Mouse (Mus musculus) erythroid progenitor cell, adult 5-6 weeks (primary cell): ENCODE measurements around the gene Pkp3. TPM values are rescaled to one million over a fixed set of nuclear protein-coding genes. Genes with fewer than 3 reads are reported as not detected.

ENCODE experiments used
- ATAC-seq: replicated peaks from 2 replicates; pipeline ENCODE4 v1.8.0; 2016; ENCODE audit warnings: moderate number of reproducible peaks, mild to moderate bottlenecking, moderate TSS enrichment, inconsistent platforms; ENCODE audit not compliant: poor library complexity, low FRiP score, severe bottlenecking
- total RNA-seq, 2 experiments: library from RNA; stranded (forward) in 1 of 2; stranded (reverse) in 1 of 2; fragments of 150-400 nt in 1 of 2; fragments of 186-747, 209-891 nt in 1 of 2; gene quantifications; 2 replicates each; pipeline versions ENCODE4 v1.2.3 to v1.2.4; 2015 to 2017; ENCODE audit warnings: low replicate concordance in 2 of 2

Pkp3 gene
- total RNA-seq, 2 experiments from 2014 or later: 0.91 TPM; not detected in 1

DNA sequence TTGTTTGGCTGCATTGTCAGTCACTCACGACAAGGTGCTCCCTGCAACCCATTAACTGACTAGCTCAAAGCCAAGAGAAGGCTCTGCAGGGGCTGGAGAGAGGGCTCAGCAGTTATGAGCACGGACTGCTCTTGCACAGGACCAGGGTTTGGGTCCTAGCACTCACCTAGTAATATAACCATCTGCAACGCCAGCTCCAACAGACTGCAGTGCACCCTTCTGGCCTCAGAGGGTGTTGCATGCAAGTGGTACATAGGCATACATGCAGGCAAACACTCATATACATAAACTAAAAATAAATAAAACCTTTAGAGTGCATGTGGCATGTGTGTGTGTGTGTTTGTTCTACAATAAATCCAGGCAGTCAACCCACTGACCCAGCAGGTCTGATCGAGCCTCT lies 22.2 kb upstream of the Pkp3 start:
- no peak for ATAC-seq

DNA sequence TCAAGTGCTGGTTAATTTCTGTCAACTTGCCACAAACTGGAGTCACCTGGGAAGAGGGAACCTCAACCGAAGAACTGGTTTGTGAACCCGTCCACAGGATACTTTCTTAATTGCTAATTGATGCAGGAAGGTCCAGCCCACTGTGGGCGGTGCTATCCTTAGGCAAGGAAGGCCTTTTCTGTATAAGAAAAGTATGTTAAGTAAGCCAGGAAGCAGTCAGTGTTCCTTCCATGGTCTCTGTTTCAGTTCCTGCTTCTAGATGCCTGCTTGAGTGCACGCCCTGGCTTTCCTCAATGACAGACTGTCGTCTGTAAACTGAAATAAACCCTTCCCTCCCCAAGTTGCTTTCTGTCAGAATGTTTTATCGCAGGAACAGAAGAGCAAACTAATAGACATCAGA lies 21.0 kb upstream of the Pkp3 start:
- no peak for ATAC-seq

DNA sequence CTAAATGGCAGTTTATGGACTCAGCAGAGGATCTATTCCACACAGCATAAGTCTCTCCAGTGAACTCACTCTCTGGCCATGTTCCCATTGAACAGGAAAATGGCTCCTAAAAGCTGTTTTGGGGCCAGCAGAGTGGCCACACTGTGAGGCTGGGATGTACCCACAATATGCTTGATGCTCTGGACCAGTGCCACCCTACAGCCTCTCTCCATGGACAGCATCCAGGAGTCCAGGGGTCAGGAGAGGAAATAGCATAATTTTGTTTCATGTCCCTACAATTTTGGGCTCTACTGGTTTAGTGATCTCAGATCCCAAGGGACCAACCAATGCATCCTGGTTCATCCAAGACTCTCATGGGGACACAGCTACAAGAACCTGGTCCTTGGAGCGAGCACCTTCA lies 20.5 kb upstream of the Pkp3 start:
- no peak for ATAC-seq

DNA sequence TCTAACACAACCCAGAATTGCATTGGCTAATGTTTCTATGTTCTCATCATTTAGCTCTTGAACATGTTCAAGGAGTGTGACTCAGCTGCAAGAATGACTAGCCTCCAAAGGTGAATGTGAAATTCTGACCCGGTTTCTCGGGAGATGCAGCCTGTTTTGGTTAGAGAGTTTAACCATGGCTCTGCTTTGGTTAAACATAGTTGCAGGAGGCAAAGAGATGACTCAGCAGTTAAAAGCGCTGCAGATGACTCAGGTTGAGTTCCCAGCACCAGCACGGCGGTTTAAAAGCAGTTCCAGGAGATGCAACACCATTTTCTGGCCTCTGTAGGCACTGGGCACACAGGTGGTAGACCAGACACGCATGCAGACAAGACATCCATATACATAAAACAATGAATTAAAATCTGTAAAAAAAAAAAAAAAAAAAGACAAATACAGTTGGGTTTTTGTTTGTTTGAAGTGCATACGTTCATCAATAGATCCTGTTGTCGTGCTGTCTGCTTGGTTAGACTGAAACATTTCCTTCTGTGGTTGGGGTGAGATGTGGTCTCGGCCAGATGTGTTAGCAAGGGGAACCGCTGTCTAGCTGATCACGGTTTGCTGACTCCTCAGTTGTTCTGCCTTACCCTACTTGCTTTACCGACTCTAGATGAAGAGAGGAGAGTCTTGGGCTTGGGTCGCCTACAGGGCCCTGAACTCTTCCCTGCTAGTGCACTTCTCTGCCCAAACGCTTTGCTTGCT lies 19.2 kb upstream of the Pkp3 start:
- ATAC-seq: no peak

DNA sequence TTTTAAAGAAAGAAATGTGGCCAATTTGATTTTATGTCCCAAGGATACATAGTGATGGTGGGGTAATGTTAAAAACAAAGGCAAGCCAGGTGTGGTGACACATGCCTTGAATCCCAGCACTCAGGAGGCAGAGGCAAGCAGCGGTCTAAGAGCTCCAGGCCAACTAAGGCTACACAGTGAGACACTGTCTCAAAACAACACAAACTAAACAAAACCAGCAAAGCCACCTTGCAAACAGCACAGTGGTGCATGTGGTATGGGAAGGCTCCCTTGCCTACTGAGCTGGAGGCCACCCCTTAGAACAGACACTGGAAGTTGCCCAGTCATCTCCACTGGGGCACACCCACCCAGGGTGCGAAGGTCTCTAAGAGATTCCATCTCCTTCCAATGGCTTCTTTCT lies 18.1 kb upstream of the Pkp3 start:
- no peak for ATAC-seq

DNA sequence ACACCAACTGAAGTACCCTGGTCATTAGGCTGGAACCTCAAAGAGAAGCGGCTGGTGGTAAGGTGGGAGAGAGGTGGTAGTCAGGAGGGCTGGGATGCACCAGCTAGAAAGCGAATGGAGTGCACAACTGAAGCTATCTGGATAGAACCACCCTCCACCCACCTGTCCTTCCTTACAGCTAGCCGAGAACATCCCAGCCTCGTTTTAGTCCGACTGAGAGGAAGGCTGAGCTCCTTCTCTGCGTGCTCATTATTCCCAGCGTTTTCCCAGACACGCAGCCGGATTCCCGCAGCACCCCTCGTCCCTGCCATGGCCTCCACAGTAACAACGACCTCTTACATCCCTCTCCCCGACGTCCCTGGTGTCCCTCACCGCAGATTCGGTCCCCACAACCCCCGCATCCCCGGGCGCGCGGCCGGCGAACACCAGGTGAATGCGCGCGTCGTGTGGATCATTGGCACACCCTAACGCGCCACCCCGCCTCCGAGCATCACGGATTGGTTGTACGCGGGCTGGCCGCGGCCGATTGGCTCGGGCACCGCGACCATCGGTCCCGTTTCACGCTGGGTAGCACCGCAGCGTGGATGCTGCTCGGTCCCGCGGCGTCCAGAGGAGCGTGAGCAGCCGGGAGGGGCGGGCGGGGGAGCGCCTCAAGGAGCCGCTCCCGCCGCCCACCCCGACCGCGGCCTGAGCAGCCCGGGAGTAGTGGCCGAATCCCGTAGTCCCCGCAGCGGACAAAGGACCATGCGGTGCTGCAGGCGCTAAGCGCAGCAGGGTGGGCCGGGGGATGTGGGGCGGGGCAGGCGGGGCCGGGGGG lies 17.4 kb upstream of the Pkp3 start, which contains the start of gene B4galnt4:
Gene B4galnt4 (plus strand): TSS at position 679 of the 817 bp plus-strand sequence.
- ATAC-seq: 0 out of 2 replicates have a peak, but pooled peaks have one; percentile 44

DNA sequence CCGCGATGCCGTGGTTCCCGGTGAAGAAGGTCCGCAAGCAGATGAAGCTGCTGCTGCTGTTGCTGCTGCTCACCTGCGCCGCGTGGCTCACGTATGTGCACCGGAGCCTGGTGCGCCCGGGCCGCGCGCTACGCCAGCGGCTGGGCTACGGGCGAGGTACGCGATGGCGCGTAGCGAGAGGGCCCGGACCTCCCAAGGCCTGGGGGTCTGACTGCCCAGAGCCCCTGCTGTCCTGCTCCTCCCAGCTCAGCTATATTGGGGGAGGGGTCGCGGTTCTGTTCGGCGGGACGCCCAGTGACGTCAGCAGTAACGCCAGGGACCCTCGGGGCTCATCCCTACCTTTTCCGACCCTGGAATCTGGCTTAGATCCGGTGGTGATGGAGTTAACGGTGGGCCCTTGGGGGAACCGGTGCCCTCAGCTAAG lies 16.7 kb upstream of the Pkp3 start:
- no peak for ATAC-seq

DNA sequence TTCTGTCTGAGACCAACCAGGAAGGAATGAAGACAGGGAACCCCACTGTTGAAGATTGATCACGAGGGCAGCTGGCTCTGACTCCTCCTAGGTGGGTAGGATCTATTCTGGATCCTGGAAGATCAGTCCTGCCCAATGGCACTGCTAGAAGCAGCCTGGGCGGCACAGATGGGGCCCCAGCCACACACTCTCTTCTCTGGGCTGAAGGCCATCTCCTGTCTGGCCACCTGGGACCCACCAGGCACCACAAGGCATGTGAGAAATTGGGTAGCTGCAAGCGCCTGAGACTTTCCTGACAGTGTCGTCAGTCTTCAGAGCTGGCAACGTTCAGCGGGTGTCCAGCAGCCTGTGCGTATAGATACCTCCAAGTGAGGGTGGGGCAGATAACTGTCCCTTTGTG lies 15.5 kb upstream of the Pkp3 start:
- no peak for ATAC-seq

DNA sequence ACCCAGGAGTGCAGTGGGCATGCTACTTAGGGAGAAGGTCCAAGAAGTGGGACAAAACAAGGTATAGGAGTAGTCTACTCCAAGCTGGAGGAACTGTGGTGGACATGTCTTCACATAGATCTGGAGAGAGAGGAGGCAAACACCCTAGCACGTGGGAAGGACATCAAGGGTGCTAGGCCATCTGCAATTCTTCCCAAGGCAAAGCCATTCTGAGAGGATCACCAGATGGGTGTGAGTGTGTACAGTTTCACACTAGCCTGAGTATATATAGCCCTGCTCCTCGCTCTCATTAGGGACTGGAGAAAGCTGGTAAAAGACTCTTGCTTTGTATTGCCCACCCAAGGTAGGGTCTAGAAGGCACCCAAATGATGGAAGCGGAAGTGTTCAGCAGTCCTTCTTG lies 14.7 kb upstream of the Pkp3 start:
- no peak for ATAC-seq

DNA sequence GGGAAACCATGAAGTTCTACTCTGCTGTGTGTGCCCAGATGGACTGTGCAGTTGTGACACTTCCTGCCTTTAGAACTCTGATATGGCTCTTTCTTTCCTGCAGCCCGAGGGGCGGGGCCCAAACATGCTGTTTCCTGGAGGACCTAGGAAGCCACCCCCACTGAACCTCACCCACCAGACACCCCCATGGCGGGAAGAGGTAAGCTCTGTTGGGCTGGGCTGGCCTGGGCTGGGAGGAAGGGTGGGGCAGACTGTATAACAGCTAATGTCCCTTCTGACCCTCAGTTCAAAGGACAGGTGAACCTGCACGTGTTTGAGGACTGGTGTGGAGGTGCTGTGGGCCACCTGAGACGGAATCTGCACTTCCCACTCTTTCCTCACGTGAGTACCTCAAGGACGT lies 13.8 kb upstream of the Pkp3 start:
- ATAC-seq: no peak

DNA sequence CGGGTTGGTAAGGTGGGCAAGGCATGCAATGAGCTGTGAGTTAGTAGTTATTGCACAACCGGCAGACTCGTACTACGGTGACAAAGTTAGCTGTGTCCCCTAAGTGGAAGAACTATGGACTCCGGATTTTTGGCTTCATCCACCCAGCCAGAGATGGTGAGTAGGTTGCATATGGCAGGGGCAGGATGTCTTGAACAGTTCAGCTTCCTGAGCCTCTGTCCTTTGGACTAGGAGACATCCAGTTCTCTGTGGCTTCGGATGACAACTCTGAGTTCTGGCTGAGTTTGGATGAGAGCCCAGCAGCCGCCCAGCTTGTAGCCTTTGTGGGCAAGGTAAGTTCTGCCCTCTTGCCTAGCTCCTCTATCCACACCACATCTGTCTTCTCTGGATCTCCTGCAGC lies 13.4 kb upstream of the Pkp3 start:
- no peak for ATAC-seq

DNA sequence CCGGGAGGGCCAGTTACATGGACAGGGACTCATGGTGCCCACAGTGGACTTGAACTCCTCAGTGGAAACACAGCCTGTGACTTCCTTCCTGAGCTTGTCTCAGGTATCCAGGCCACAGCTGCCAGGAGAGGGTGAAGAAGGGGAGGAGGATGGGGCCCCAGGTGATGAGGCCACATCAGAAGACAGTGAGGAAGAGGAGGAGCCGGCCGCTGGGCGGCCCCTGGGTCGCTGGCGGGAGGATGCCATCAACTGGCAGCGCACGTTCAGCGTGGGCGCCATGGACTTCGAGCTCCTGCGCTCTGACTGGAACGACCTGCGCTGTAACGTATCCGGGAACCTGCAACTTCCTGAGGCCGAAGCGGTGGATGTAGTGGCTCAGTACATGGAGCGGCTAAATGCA lies 9.7 kb upstream of the Pkp3 start:
- no peak for ATAC-seq

DNA sequence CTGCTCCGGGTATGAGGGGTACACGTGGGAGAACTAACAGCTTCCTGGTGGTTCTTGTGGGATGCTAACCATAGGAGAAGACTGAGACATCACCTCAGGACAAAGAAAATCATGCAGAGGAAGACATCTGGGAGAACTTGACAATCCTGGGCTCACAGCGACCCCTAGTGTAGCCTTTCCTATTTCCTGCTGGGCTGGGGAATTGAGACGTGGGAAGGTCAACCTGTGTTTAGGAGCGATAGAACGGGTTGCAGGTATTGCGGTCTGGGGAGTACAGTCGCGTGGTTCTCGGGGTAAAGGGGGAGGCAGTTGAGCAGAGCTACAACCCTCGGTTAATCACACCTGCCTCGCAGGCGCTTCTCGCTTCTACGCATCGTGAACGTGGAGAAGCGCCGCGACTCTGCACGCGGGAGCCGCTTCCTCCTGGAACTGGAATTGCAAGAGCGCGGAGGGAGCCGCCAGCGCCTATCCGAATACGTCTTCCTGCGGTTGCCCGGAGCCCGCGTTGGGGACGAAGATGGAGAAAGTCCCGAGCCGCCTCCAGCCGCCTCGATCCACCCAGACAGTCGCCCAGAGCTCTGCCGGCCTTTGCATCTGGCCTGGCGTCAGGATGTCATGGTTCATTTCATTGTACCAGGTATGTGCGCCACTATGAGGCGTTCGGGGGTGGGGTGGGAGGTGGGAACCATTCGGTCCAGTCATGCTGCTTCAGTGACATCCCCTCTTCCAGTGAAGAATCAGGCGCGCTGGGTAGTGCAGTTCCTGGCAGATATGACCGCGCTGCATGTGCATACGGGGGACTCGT lies 7.8 kb upstream of the Pkp3 start:
- ATAC-seq: 0 out of 2 replicates have a peak, but pooled peaks have one; percentile 30

DNA sequence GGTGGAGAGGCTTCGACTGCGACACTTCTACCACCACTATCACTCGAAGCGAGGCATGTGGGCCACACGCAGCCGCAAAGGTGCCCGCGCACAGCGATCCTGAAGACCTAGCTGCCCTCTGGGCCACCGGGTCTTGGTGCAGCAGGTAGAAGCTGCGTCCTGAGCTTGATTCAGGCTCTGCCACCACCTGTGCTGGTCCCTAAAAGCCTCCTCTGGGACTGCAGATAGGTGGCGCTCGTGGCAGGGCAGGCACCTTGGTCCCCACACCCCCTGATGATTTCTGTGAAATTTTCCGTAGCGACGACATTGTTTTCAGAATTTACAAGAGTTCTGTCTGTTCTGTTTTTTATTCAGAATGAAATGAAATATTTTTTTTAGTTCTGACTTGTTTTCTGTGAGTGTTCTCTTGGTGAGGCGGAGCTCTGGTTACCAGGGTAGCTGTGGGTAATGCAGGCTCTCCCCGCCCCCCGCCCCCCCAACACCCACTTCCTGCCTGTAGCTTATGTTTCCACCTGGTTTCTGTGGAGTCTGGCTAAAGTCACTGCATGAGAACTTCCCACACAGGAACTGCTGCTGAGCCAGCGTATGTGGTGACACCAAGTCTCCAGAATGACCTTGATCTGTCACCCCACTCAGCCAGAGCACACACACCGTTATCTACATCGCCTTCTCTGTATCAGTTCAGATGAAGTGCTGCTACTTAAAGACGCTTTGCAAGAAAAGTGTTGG lies 5.8 kb upstream of the Pkp3 start:
- 0 out of 2 replicates have a peak, but pooled peaks have one; percentile 50 for ATAC-seq

DNA sequence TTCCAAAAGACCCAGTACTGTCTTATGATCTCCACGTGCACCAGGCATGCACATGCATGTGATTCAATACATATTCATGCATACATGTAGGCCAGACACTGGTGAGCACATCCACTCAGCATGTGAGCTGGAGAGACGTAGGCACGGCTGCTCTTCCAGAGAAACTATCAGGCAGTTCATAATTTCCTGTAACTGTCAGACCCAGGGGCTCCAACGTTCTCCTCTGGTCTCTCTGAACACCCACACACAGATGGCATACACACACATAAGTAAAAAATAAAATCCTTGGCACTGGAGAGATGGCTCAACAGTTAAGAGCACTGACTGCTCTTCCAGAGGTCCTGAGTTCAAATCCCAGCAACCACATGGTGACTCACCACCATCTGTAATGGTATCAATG lies 4.2 kb upstream of the Pkp3 start:
- no peak for ATAC-seq

DNA sequence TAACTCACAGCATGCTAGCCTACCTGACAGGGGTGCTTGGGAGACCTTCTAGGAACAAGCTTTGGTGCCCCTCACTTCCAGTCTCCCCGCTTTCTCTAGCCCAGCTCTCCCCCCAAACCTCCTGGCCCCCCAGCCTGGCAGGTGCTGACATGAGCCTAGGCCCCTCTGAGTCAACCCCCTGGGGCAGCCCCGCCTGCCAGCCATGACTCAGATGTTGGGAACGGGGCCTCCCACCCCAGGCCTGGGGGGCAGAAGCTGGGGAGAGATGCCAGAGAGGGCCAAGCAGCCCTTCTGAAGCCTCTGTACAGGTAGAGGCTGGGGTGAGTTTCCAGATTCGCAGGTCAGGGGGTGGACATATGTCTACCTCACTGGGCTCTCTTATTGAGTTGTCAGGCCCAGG lies 858 bp downstream of the Pkp3 start:
- no peak for ATAC-seq

DNA sequence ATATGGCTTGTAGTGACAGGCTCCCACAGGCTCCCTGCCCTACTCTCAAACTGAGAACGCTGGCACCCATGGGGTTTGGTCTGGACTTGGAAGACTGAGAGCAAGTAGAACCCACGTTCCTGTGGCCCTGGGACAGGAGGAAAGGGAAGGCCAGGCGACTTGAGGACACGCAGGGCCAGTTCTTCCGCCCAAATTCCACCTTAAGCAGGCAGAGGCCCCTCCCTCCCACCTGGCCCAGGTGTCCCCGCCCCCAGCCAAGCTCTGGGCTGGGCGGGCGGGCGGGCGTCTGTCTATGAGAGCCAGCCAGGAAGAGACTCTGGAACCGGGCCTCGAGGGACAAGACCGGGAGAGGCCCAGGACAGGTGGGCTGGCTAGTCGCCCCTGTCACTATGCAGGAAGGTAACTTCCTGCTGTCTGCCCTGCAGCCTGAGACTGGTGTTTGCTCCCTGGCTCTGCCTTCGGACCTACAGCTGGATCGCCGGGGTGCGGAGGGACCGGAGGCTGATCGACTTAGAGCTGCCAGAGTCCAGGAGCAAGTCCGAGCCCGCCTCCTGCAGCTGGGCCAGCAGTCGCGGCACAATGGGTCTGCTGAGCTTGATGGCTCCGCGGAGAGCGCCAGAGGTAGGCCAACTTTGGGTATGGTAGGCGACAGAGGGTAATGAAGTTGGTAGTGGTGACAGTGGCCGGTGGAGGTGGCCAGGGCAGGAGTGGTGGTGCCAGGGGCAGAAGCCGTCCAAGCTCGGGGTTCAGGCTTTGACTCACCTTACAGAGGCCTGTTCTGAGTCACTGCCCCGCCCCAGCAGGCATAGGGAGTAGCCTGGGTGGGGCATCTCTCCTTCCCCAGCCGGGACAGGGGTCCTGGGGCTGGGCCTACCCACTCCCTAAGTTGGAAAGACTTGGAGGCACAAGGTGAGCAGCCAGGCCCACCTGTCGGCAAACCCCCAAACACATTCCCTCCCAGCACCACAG lies 1.7 kb downstream of the Pkp3 start:
- ATAC-seq: no peak

DNA sequence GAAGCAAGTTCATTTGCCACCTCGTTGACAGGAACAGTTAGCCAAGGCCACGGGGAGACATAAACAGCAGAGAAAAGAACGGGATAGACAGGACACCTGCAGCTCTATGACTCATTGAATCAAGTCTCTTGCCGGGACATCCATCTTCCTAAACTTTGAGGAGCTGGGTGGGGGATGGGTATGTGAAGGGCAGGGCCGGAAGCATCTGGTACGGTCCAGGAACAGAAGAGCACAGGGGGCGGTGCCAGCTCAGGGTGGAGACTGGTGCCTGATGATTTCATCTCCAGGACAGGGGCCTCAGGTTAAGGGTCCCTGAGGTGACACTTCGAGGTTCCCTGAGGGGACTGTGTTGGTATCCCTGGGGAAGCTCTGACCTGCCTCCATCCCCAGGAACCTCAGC lies 9.9 kb downstream of the Pkp3 start:
- no peak for ATAC-seq

DNA sequence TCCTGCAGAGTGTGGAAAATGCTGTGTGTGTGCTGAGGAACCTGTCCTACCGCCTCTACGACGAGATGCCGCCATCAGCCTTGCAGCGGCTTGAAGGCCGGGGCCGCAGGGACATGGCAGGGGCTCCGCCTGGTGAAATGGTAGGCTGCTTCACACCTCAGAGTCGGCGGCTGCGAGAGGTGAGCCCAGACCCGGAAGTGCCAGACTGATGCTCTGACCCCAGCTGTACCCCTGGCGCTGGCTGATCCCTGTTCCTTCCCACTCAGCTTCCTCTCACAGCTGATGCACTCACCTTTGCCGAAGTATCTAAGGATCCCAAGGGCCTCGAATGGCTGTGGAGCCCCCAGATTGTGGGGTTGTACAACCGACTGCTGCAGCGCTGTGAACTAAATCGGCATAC lies 10.5 kb downstream of the Pkp3 start:
- ATAC-seq: no peak
